Mouse (Mus musculus): Measurements from ENCODE around the gene Olfr325. TPM values are rescaled to one million over a fixed set of nuclear protein-coding genes. Genes with fewer than 3 reads are reported as not detected.

The Olfr325 gene
- polyA plus RNA-seq, 1 experiment from 2014 or later, result not detected

Other genes with a start within 250 kb of the Olfr325 start
- gene Zfp672, start 247.4 kb upstream of the Olfr325 start, polyA plus RNA-seq (2015; fragmentation: Nextera tagmentation; extraction: Ambion mirVana), result 39.6 and 41.0 TPM in 2 replicates
- 34.0 and 38.7 TPM in 2 replicates for gene Sh3bp5l, start 247.0 kb upstream of the Olfr325 start, polyA plus RNA-seq (2015; fragmentation: Nextera tagmentation; extraction: Ambion mirVana)
- gene Lypd8, start 198.7 kb upstream of the Olfr325 start, polyA plus RNA-seq (2015; fragmentation: Nextera tagmentation; extraction: Ambion mirVana), result 0.20 and 0.35 TPM in 2 replicates
- not detected in 2 replicates for gene 1810065E05Rik, start 156.6 kb upstream of the Olfr325 start, polyA plus RNA-seq (2015; fragmentation: Nextera tagmentation; extraction: Ambion mirVana)
- not detected in 2 replicates for gene Gm12253, start 145.2 kb upstream of the Olfr325 start, polyA plus RNA-seq (2015; fragmentation: Nextera tagmentation; extraction: Ambion mirVana)
- not detected in 2 replicates for gene Lypd9, start 124.8 kb upstream of the Olfr325 start, polyA plus RNA-seq (2015; fragmentation: Nextera tagmentation; extraction: Ambion mirVana)
- gene Olfr30, start 115.5 kb upstream of the Olfr325 start, polyA plus RNA-seq (2015; fragmentation: Nextera tagmentation; extraction: Ambion mirVana), result 0.24 and 0.29 TPM in 2 replicates
- 0.11 and 0.31 TPM in 2 replicates for gene Olfr332, start 85.2 kb upstream of the Olfr325 start, polyA plus RNA-seq (2015; fragmentation: Nextera tagmentation; extraction: Ambion mirVana)
- not detected in 2 replicates for gene Olfr331, start 75.2 kb upstream of the Olfr325 start, polyA plus RNA-seq (2015; fragmentation: Nextera tagmentation; extraction: Ambion mirVana)
- 0.14 and 0.36 TPM in 2 replicates for gene Olfr330, start 42.9 kb upstream of the Olfr325 start, polyA plus RNA-seq (2015; fragmentation: Nextera tagmentation; extraction: Ambion mirVana)
- 0.16 TPM in 1 of 2 replicates, not detected in the other for gene Olfr329-ps, start 31.3 kb upstream of the Olfr325 start, polyA plus RNA-seq (2015; fragmentation: Nextera tagmentation; extraction: Ambion mirVana)
- 0.08 TPM in 1 of 2 replicates, not detected in the other for gene Olfr328, start 22.1 kb upstream of the Olfr325 start, polyA plus RNA-seq (2015; fragmentation: Nextera tagmentation; extraction: Ambion mirVana)
- 0.12 TPM in 1 of 2 replicates, not detected in the other for gene Olfr224, start 7.2 kb upstream of the Olfr325 start, polyA plus RNA-seq (2015; fragmentation: Nextera tagmentation; extraction: Ambion mirVana)
- gene Olfr324, start 17.4 kb downstream of the Olfr325 start, polyA plus RNA-seq (2015; fragmentation: Nextera tagmentation; extraction: Ambion mirVana), result not detected in 2 replicates
- not detected in 2 replicates for gene 2210407C18Rik, start 38.3 kb downstream of the Olfr325 start, polyA plus RNA-seq (2015; fragmentation: Nextera tagmentation; extraction: Ambion mirVana)
- gene Olfr323, start 52.8 kb downstream of the Olfr325 start, polyA plus RNA-seq (2015; fragmentation: Nextera tagmentation; extraction: Ambion mirVana), result 0.12 and 0.16 TPM in 2 replicates
- gene Trim58, start 62.7 kb downstream of the Olfr325 start, polyA plus RNA-seq (2015; fragmentation: Nextera tagmentation; extraction: Ambion mirVana), result 0.08 TPM in 1 of 2 replicates, not detected in the other
- gene Olfr322, start 81.1 kb downstream of the Olfr325 start, polyA plus RNA-seq (2015; fragmentation: Nextera tagmentation; extraction: Ambion mirVana), result 0.11 TPM in 1 of 2 replicates, not detected in the other
- not detected in 2 replicates for gene Olfr320, start 103.4 kb downstream of the Olfr325 start, polyA plus RNA-seq (2015; fragmentation: Nextera tagmentation; extraction: Ambion mirVana)
- not detected in 2 replicates for gene Olfr319, start 121.4 kb downstream of the Olfr325 start, polyA plus RNA-seq (2015; fragmentation: Nextera tagmentation; extraction: Ambion mirVana)
- gene Olfr318, start 146.3 kb downstream of the Olfr325 start, polyA plus RNA-seq (2015; fragmentation: Nextera tagmentation; extraction: Ambion mirVana), result not detected in 2 replicates
- gene Olfr317, start 161.5 kb downstream of the Olfr325 start, polyA plus RNA-seq (2015; fragmentation: Nextera tagmentation; extraction: Ambion mirVana), result 0.11 TPM in 1 of 2 replicates, not detected in the other
- gene Olfr316, start 175.0 kb downstream of the Olfr325 start, polyA plus RNA-seq (2015; fragmentation: Nextera tagmentation; extraction: Ambion mirVana), result 0.16 TPM in 1 of 2 replicates, not detected in the other
- not detected in 2 replicates for gene Olfr315, start 195.5 kb downstream of the Olfr325 start, polyA plus RNA-seq (2015; fragmentation: Nextera tagmentation; extraction: Ambion mirVana)
- not detected in 2 replicates for gene Olfr314, start 205.2 kb downstream of the Olfr325 start, polyA plus RNA-seq (2015; fragmentation: Nextera tagmentation; extraction: Ambion mirVana)
- 8.8 and 13.1 TPM in 2 replicates for gene Fam183b, start 224.2 kb downstream of the Olfr325 start, polyA plus RNA-seq (2015; fragmentation: Nextera tagmentation; extraction: Ambion mirVana)
- 0.08 TPM in 1 of 2 replicates, not detected in the other for gene Olfr313, start 237.3 kb downstream of the Olfr325 start, polyA plus RNA-seq (2015; fragmentation: Nextera tagmentation; extraction: Ambion mirVana)